Mouse (Mus musculus) midbrain, embryonic 14.5 days (tissue): ENCODE data around the gene Vipas39. TPM values are rescaled to one million over a fixed set of nuclear protein-coding genes. Genes with fewer than 3 reads are reported as not detected.

Experiments used
- ATAC-seq: fragments of 200-750 bp; cut with Nextera tagmentation; 2 replicates; pipeline ENCODE4 v1.8.0; 2017; ENCODE audit warnings: moderate number of reproducible peaks, moderate library complexity; ENCODE audit not compliant: low FRiP score, low TSS enrichment
- DNase-seq: peaks from one replicate; pipeline ENCODE4 v3.0.0-alpha.2; 2015
- H3K27ac ChIP-seq: fragments of 300-500 bp; sonication (generic); replicated peaks from 2 replicates; pipeline ENCODE4 v1.5.1; 2014; ENCODE audit warnings: mild to moderate bottlenecking, low read depth, low read length, moderate library complexity
- H3K27me3 ChIP-seq: fragments of 300-500 bp; sonication (generic); 2 replicates; pipeline ENCODE4 v1.6.1; 2014; ENCODE audit warnings: low read length, control low read depth, mixed read lengths; ENCODE audit not compliant: control insufficient read depth, insufficient read depth
- H3K36me3 ChIP-seq: fragments of 300-500 bp; sonication (generic); 2 replicates; pipeline ENCODE4 v1.6.1; 2014; ENCODE audit warnings: low read length, control low read depth; ENCODE audit not compliant: control insufficient read depth, insufficient read depth
- H3K4me1 ChIP-seq: fragments of 300-500 bp; sonication (generic); 2 replicates; pipeline ENCODE4 v1.6.1; 2014; ENCODE audit warnings: mild to moderate bottlenecking, antibody characterized with exemption, low read length, control low read depth; ENCODE audit not compliant: control insufficient read depth, insufficient read depth
- H3K4me2 ChIP-seq: fragments of 300-500 bp; sonication (generic); 2 replicates; pipeline ENCODE4 v1.6.1; 2014; ENCODE audit warnings: mild to moderate bottlenecking, low read length, moderate library complexity
- H3K4me3 ChIP-seq: fragments of 300-500 bp; sonication (generic); replicated peaks from 2 replicates; pipeline ENCODE4 v1.5.1; 2014; ENCODE audit warnings: low read depth, low read length
- H3K9ac ChIP-seq: fragments of 300-500 bp; sonication (generic); replicated peaks from 2 replicates; pipeline ENCODE4 v1.6.1; 2014; ENCODE audit warnings: mild to moderate bottlenecking, low read length, moderate library complexity
- H3K9me3 ChIP-seq: fragments of 300-500 bp; sonication (generic); 2 replicates; pipeline ENCODE4 v1.6.1; 2016; ENCODE audit warnings: low read length, control low read depth, mixed read lengths; ENCODE audit not compliant: control insufficient read depth
- WGBS: fragments of 180-500 bp; shearing (Covaris S2); extraction: QIAGEN DNeasy Blood & Tissue Kit; methylation state at CpG from one replicate; pipeline ENCODE4 v1.1.7; 2014; 5-methylcytosine and 5-hydroxymethylcytosine counted together
- polyA plus RNA-seq: library from polyadenylated mRNA; unstranded; fragments of >200 nt; fragmentation: Nextera tagmentation; extraction: Ambion mirVana; gene quantifications from 2 replicates; pipeline ENCODE4 v1.2.1, GENCODE M21; 2014

Vipas39 gene
- polyA plus RNA-seq, 1 experiment from 2014 or later, result 70.1 TPM

DNA sequence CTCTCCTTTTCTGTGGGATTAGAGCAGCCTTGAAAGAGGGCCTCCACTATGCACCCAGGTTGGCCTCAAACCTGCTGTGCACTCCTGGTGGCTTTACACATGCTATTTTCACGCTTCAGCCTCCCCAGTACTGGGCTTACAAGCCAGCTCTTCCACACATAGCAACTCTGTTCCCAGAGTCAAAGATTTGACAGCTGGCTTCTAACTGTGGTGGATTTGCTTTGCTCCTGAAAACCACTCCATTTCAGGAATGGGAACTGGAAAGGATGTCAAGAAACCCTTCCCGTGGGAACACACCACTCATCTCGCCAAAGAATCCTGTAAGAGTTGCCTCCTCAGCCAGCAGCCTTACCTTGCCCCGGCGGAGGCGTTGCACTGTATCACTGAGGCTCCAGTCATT is 12.2 kb downstream of the Vipas39 start:
- H3K9ac ChIP-seq, result no peak overlapping the region
- DNase-seq, result no peak
- no peak for ATAC-seq
- H3K36me3 ChIP-seq, result peaks cover 95% of the 10 kb centered on the region
- no peaks in the 10 kb centered on the region for H3K9me3 ChIP-seq
- H3K27me3 ChIP-seq, result no peaks in the 10 kb centered on the region
- H3K4me2 ChIP-seq, result no peak overlapping the region
- H3K4me1 ChIP-seq, result no peaks in the 10 kb centered on the region
- H3K4me3 ChIP-seq, result no peak overlapping the region
- no peak overlapping the region for H3K27ac ChIP-seq
- 93% methylated on average over 6 of the region's 6 CpGs for WGBS

- H3K4me3 ChIP-seq, result no peak overlapping the region
- no peak for ATAC-seq
- no peaks in the 10 kb centered on the region for H3K9me3 ChIP-seq
- no peak overlapping the region for H3K4me2 ChIP-seq
- H3K27me3 ChIP-seq, result no peaks in the 10 kb centered on the region
- no peaks in the 10 kb centered on the region for H3K4me1 ChIP-seq
- no peak overlapping the region for H3K9ac ChIP-seq
- no peak for DNase-seq
- H3K36me3 ChIP-seq, result peaks cover 89% of the 10 kb centered on the region
- no peak overlapping the region for H3K27ac ChIP-seq
- WGBS, result 90% methylated on average over 6 of the region's 6 CpGs
These were observed 15.9 kb downstream of the Vipas39 start for GRCm38 (mm10) chr12:87250161-87250560.

- no peak for ATAC-seq
- DNase-seq, result no peak
- 100% methylated on average over 1 of the region's 1 CpGs for WGBS
- no peak within 1 kb of the TSS for H3K9ac ChIP-seq
- peaks cover 55% of the 10 kb centered on the region for H3K36me3 ChIP-seq
- H3K9me3 ChIP-seq, result no peaks in the 10 kb centered on the region
- H3K4me1 ChIP-seq, result no peaks in the 10 kb centered on the region
- H3K4me3 ChIP-seq, result no peak within 1 kb of the TSS
- no peak within 1 kb of the TSS for H3K27ac ChIP-seq
- H3K27me3 ChIP-seq, result no peaks in the 10 kb centered on the region
- H3K4me2 ChIP-seq, result no peak within 1 kb of the TSS
These were observed 27.4 kb downstream of the Vipas39 start, which contains the start of gene Noxred1 for GRCm38 (mm10) chr12:87238632-87239031. Noxred1 (minus strand) TSS chr12:87238732.

DNA sequence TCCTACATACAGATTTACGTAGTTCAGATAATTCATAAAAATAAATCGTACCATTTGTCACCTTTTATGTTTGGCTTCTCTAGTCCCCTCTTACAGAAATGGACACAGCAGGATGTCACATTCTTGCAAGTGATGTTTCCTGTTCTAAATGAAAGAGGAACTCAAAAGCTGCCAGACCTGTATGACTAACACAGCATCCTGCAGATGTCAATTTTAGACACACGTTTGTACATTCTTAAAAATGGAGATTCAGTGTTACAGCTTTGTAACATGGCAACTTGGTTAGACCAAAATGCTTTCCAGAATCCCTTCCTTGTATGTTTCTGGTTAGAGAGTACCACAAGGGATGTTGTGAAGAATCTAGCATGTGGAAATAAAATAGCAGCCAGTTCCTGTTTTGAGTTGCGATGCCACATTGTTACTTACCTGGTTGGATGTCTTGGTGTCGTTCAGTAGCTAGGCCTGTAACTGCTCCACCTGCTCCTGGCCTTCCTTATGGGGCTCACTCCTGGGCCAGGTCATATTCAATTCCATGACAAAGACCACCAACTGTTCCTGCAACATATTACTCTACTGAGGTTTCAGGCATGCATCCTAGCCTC is 29.1 kb downstream of the Vipas39 start:
- Histone ChIP-seq H3K4me2 (no peak overlapping the region), H3K27me3 (no peaks in the 10 kb centered on the region), H3K9me3 (no peaks in the 10 kb centered on the region), H3K36me3 (peaks cover 42% of the 10 kb centered on the region), H3K4me1 (no peaks in the 10 kb centered on the region), H3K9ac (no peak overlapping the region), H3K4me3 (no peak overlapping the region), H3K27ac (no peak overlapping the region)
- ATAC-seq (no peak), DNase-seq (no peak)
- WGBS, result 90% methylated on average over 5 of the region's 5 CpGs

GRCm38 (mm10) chr12:87230379-87230895 is 35.6 kb downstream of the Vipas39 start:
- Histone ChIP-seq H3K9ac (no peak overlapping the region), H3K9me3 (no peaks in the 10 kb centered on the region; the same call in 1 of the 2 replicates), H3K36me3 (no peaks in the 10 kb centered on the region), H3K4me1 (no peaks in the 10 kb centered on the region), H3K27ac (no peak overlapping the region), H3K27me3 (no peaks in the 10 kb centered on the region), H3K4me3 (no peak overlapping the region), H3K4me2 (no peak overlapping the region)
- DNase-seq, result no peak
- ATAC-seq, result no peak

DNA sequence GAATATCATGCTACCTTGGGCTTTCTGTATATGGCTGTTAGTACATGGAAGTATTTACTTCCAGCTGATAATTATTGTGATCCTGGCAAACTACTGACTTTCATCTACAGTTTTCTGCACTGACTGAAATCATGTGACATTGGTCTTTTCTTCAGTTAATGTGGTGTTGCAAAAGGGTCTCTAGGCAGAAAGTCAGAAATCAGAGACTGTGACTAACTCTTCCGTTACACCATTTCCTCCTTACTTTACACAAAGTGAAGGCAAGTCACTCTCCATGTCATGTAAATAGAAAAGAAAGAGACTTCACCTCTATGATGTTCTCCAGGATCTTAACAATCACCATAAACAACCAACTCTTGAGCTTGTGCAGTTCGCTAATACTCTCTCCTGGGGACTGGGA is 36.4 kb downstream of the Vipas39 start:
- Histone ChIP-seq H3K27me3 (no peaks in the 10 kb centered on the region), H3K4me2 (no peak overlapping the region), H3K4me3 (no peak overlapping the region), H3K9ac (no peak overlapping the region), H3K36me3 (no peaks in the 10 kb centered on the region), H3K27ac (no peak overlapping the region), H3K9me3 (no peaks in the 10 kb centered on the region; the same call in 1 of the 2 replicates), H3K4me1 (no peaks in the 10 kb centered on the region)
- 90% methylated on average over 2 of the region's 2 CpGs for WGBS
- DNase-seq (no peak), ATAC-seq (no peak)

DNA sequence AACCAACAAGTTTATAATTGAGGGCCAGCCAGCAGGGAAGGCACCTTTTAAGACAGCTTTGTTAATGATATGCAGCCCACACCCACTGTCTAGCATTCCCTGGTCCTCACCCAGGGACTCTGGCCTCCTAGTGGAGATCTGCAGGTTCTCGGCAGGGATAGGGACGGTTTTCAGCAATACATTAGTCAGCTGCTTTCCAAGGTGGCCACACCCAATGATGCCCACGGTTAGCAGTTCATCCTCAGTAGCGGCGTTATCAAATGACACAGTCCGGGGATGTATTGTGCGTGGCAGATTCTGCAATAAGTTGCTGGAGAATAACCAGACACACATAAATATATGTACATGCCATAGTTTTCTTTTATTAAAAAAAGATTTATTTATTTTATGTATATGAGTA is 39.3 kb downstream of the Vipas39 start:
- Histone ChIP-seq H3K4me3 (no peak overlapping the region), H3K9me3 (no peaks in the 10 kb centered on the region; the same call in 1 of the 2 replicates), H3K27ac (no peak overlapping the region), H3K27me3 (no peaks in the 10 kb centered on the region), H3K36me3 (no peaks in the 10 kb centered on the region), H3K4me1 (no peaks in the 10 kb centered on the region), H3K4me2 (no peak overlapping the region), H3K9ac (no peak overlapping the region)
- 75% methylated on average over 7 of the region's 7 CpGs for WGBS
- no peak for ATAC-seq
- DNase-seq, result no peak

- H3K27ac ChIP-seq, result no peak overlapping the region
- DNase-seq (no peak), ATAC-seq (no peak)
- no peaks in the 10 kb centered on the region for H3K27me3 ChIP-seq
- H3K9ac ChIP-seq, result no peak overlapping the region
- no peak overlapping the region for H3K4me3 ChIP-seq
- WGBS, result 78% methylated on average over 10 of the region's 10 CpGs
- no peaks in the 10 kb centered on the region; the same call in 1 of the 2 replicates for H3K9me3 ChIP-seq
- H3K36me3 ChIP-seq, result no peaks in the 10 kb centered on the region
- no peak overlapping the region for H3K4me2 ChIP-seq
- no peaks in the 10 kb centered on the region for H3K4me1 ChIP-seq
These were observed 41.1 kb downstream of the Vipas39 start for GRCm38 (mm10) chr12:87224950-87225349.

DNA sequence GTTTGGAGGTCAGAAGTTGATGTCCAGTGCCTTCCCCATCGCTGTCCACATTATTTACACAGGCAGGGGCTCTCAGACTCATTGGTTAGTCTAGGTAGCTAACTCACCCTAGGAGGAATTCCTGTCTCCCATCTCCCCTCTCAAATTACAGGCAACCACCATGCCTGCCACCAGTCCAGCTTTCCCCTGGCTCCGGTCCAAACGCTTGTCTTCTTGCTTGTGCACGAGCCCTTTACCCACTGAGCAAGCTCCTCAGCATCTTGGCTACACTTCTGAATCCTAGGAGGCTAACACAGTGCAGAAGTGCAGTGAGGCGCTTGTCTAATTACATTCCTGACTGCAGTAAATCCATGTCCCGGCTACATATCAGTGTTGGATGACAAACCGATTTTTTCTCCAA is 46.7 kb downstream of the Vipas39 start:
- H3K27me3 ChIP-seq, result no peaks in the 10 kb centered on the region
- H3K27ac ChIP-seq, result no peak overlapping the region
- ATAC-seq, result no peak
- no peak overlapping the region for H3K4me2 ChIP-seq
- H3K9ac ChIP-seq, result no peak overlapping the region
- no peaks in the 10 kb centered on the region for H3K36me3 ChIP-seq
- no peaks in the 10 kb centered on the region for H3K9me3 ChIP-seq
- WGBS, result 67% methylated on average over 7 of the region's 7 CpGs
- no peak overlapping the region for H3K4me3 ChIP-seq
- H3K4me1 ChIP-seq, result no peaks in the 10 kb centered on the region
- peak; percentile 58 for DNase-seq
